Mouse (Mus musculus): Measurements from ENCODE around the gene Gm3417. TPM values are rescaled to one million over a fixed set of nuclear protein-coding genes. Genes with fewer than 3 reads are reported as not detected.

Gm3417 gene
- polyA plus RNA-seq, 1 experiment: 803 TPM

GRCm38 (mm10) chr17:14917866-14918265 is 60.7 kb downstream of the Gm3417 start:
- H3K27me3 ChIP-seq (ENCODE audit: control insufficient read depth, insufficient read depth, low read length): no peaks in the 10 kb centered on the region
- H3K36me3 ChIP-seq (ENCODE audit: control insufficient read depth, insufficient read depth, low read length): no peaks in the 10 kb centered on the region; the same call in 1 of the 2 replicates
- TF ChIP-seq POLR2A (IDR thresholded peaks at IDR 0.05; ENCODE audit: control insufficient read depth, low read depth, low read length) (no peak), CTCF (IDR thresholded peaks at IDR 0.05; ENCODE audit: control insufficient read depth, insufficient read depth, insufficient replicate concordance, low read depth, low read length) (no peak)
- no peak overlapping the region for H3K27ac ChIP-seq (ENCODE audit: control insufficient read depth, insufficient read depth, low read depth, low read length)
- no peak overlapping the region for H3K4me3 ChIP-seq (ENCODE audit: control insufficient read depth, low read depth, low read length)
- peaks cover 4% of the 10 kb centered on the region; the same call in 1 of the 2 replicates for H3K4me1 ChIP-seq (ENCODE audit: control insufficient read depth, insufficient read depth, low read length)

- Histone ChIP-seq H3K4me1 (ENCODE audit: control insufficient read depth, insufficient read depth, low read length) (peaks cover 4% of the 10 kb centered on the region; the same call in 1 of the 2 replicates), H3K4me3 (ENCODE audit: control insufficient read depth, low read depth, low read length) (no peak overlapping the region), H3K27ac (ENCODE audit: control insufficient read depth, insufficient read depth, low read depth, low read length) (no peak overlapping the region), H3K27me3 (ENCODE audit: control insufficient read depth, insufficient read depth, low read length) (no peaks in the 10 kb centered on the region), H3K36me3 (ENCODE audit: control insufficient read depth, insufficient read depth, low read length) (no peaks in the 10 kb centered on the region; the same call in 1 of the 2 replicates)
- TF ChIP-seq CTCF (IDR thresholded peaks at IDR 0.05; ENCODE audit: control insufficient read depth, insufficient read depth, insufficient replicate concordance, low read depth, low read length) (no peak), POLR2A (IDR thresholded peaks at IDR 0.05; ENCODE audit: control insufficient read depth, low read depth, low read length) (no peak)
Observed at GRCm38 (mm10) chr17:14914401-14914800, 64.2 kb downstream of the Gm3417 start.

Other genes with a start within 250 kb of the Gm3417 start
- 51.5 and 60.1 TPM in 2 replicates for gene Wdr27, start 35.6 kb downstream of the Gm3417 start, polyA plus RNA-seq (2012; rRNA removed)
- gene 1600012H06Rik, start 35.6 kb downstream of the Gm3417 start, polyA plus RNA-seq (2012; rRNA removed): 10.5 and 13.8 TPM in 2 replicates
- 81.8 and 101 TPM in 2 replicates for gene Phf10, start 17.5 kb downstream of the Gm3417 start, polyA plus RNA-seq (2012; rRNA removed)
- gene 9030025P20Rik, start 322 bp downstream of the Gm3417 start, polyA plus RNA-seq (2012; rRNA removed): 11.3 and 12.6 TPM in 2 replicates
- 5.1 and 5.4 TPM in 2 replicates for gene Gm3435, start 31.4 kb upstream of the Gm3417 start, polyA plus RNA-seq (2012; rRNA removed)
- gene Ermard, start 62.4 kb upstream of the Gm3417 start, polyA plus RNA-seq (2012; rRNA removed): 51.0 and 54.6 TPM in 2 replicates
- gene Tcte3, start 62.7 kb upstream of the Gm3417 start, polyA plus RNA-seq (2012; rRNA removed): 525 and 777 TPM in 2 replicates
- 324 and 366 TPM in 2 replicates for gene Gm3448, start 62.7 kb upstream of the Gm3417 start, polyA plus RNA-seq (2012; rRNA removed)

Data from testis, adult 2 months (tissue).